Mouse (Mus musculus): ENCODE data around the gene Dab1. TPM values are rescaled to one million over a fixed set of nuclear protein-coding genes. Genes with fewer than 3 reads are reported as not detected.
A peak's percentile ranks its signal among the peaks of the same experiment; 100 is the strongest.

Dab1 gene
- polyA plus RNA-seq, 1 experiment from 2014 or later = 77.5 TPM

GRCm38 (mm10) chr4:103961134-103962049 lies 342.2 kb downstream of the Dab1 start:
- no peak overlapping the region for H3K4me2 ChIP-seq (ENCODE audit: low read length)
- H3K9ac ChIP-seq (ENCODE audit: low read depth, low read length) = no peak overlapping the region
- no peaks in the 10 kb centered on the region for H3K36me3 ChIP-seq (ENCODE audit: control insufficient read depth, insufficient read depth, low read length)
- no peak overlapping the region for H3K4me3 ChIP-seq (ENCODE audit: low read length)
- H3K27ac ChIP-seq (ENCODE audit: low read depth, low read length) = no peak overlapping the region
- H3K9me3 ChIP-seq (ENCODE audit: control insufficient read depth, low read length) = no peaks in the 10 kb centered on the region
- peaks cover 4% of the 10 kb centered on the region for H3K4me1 ChIP-seq (ENCODE audit: control insufficient read depth, insufficient read depth, low read depth, low read length)
- H3K27me3 ChIP-seq (replicated peaks; ENCODE audit: control insufficient read depth, insufficient read depth, low read length) = no peaks in the 10 kb centered on the region
- ATAC-seq = 0 out of 2 replicates have a peak, but pooled peaks have one; percentile 56
- 54% methylated on average over 7 of the region's 7 CpGs for WGBS

GRCm38 (mm10) chr4:103969906-103970305 lies 350.7 kb downstream of the Dab1 start:
- Histone ChIP-seq H3K4me2 (ENCODE audit: low read length) (no peak overlapping the region), H3K27ac (ENCODE audit: low read depth, low read length) (no peak overlapping the region), H3K9ac (ENCODE audit: low read depth, low read length) (no peak overlapping the region), H3K4me1 (ENCODE audit: control insufficient read depth, insufficient read depth, low read depth, low read length) (no peaks in the 10 kb centered on the region), H3K27me3 (replicated peaks; ENCODE audit: control insufficient read depth, insufficient read depth, low read length) (no peaks in the 10 kb centered on the region), H3K4me3 (ENCODE audit: low read length) (no peak overlapping the region), H3K9me3 (ENCODE audit: control insufficient read depth, low read length) (no peaks in the 10 kb centered on the region), H3K36me3 (ENCODE audit: control insufficient read depth, insufficient read depth, low read length) (no peaks in the 10 kb centered on the region)
- 51% methylated on average over 9 of the region's 9 CpGs for WGBS
- ATAC-seq = no peak

DNA sequence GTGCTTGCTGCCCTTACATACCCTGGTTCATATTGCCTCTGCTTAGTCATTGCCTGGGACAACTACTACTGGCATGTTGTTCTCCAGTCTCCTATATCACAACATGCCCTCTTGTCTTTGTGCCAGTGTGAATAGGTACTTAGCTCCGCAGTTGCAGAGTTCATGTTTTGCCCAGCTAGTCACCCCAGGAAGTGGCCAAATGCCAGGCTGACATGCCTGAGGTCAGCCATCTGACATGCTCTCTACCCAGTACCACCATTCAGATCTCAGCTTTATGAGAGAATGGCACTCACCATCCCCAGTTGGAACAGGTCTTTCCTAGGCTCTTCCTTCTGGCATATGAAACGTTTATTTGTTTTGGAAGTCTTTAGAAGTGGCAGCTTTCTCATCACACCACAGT lies 355.4 kb downstream of the Dab1 start:
- ATAC-seq = no peak

DNA sequence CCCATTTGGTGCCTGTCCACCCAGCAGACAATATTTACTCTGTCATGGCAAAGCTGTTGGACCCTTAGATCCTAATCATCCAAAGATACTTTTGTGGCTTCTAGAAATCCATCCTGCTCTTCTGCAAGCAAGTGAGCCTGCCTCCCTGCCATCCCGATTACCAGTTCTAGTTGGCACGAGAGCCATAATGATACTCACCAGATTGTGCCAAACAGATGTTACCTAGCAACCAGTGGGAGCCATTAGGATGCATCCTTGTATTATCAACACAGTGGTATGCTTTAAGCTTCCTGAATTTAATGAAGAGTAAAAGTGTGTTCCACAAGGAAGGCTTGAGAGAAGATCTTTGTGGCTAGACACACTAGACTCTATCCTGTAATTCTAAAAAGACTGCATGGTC lies 355.8 kb downstream of the Dab1 start:
- Histone ChIP-seq H3K27ac (ENCODE audit: low read depth, low read length) (no peak overlapping the region), H3K9ac (ENCODE audit: low read depth, low read length) (no peak overlapping the region), H3K27me3 (replicated peaks; ENCODE audit: control insufficient read depth, insufficient read depth, low read length) (no peaks in the 10 kb centered on the region), H3K4me1 (ENCODE audit: control insufficient read depth, insufficient read depth, low read depth, low read length) (no peaks in the 10 kb centered on the region), H3K36me3 (ENCODE audit: control insufficient read depth, insufficient read depth, low read length) (no peaks in the 10 kb centered on the region), H3K9me3 (ENCODE audit: control insufficient read depth, low read length) (no peaks in the 10 kb centered on the region), H3K4me2 (ENCODE audit: low read length) (no peak overlapping the region), H3K4me3 (ENCODE audit: low read length) (no peak overlapping the region)
- 48% methylated on average over 2 of the region's 2 CpGs for WGBS
- ATAC-seq = no peak

More for the DNA sequence above, 355.4 kb downstream of the Dab1 start:
- H3K4me2 ChIP-seq (ENCODE audit: low read length) = no peak overlapping the region
- WGBS = 68% methylated on average over 2 of the region's 2 CpGs
- no peaks in the 10 kb centered on the region for H3K36me3 ChIP-seq (ENCODE audit: control insufficient read depth, insufficient read depth, low read length)
- H3K9me3 ChIP-seq (ENCODE audit: control insufficient read depth, low read length) = no peaks in the 10 kb centered on the region
- H3K9ac ChIP-seq (ENCODE audit: low read depth, low read length) = no peak overlapping the region
- no peaks in the 10 kb centered on the region for H3K27me3 ChIP-seq (replicated peaks; ENCODE audit: control insufficient read depth, insufficient read depth, low read length)
- H3K27ac ChIP-seq (ENCODE audit: low read depth, low read length) = no peak overlapping the region
- no peak overlapping the region for H3K4me3 ChIP-seq (ENCODE audit: low read length)
- no peaks in the 10 kb centered on the region for H3K4me1 ChIP-seq (ENCODE audit: control insufficient read depth, insufficient read depth, low read depth, low read length)

DNA sequence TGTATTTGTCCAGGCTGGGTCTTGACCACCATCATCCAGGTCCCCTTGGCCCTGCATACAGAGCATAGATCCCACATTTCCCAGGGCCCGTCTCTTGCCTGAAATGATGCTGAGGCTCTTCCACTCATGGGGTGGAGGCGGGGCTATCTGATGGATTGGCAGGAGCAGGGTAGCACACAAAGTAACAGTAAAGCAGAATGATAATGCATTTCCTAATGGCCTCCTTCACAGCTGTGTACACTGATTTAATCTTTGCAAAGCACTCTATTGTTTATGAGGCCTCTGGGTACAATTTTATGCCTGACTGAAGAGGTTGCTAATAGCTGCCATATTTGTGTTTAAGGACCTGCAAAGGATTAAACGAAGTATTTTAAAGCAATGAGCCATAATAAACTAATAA lies 374.7 kb downstream of the Dab1 start:
- H3K9me3 ChIP-seq (ENCODE audit: control insufficient read depth, low read length) = no peaks in the 10 kb centered on the region
- H3K27me3 ChIP-seq (replicated peaks; ENCODE audit: control insufficient read depth, insufficient read depth, low read length) = no peaks in the 10 kb centered on the region
- no peak overlapping the region for H3K4me3 ChIP-seq (ENCODE audit: low read length)
- H3K4me1 ChIP-seq (ENCODE audit: control insufficient read depth, insufficient read depth, low read depth, low read length) = peaks cover 5% of the 10 kb centered on the region; the same call in 1 of the 2 replicates
- no peaks in the 10 kb centered on the region for H3K36me3 ChIP-seq (ENCODE audit: control insufficient read depth, insufficient read depth, low read length)
- H3K4me2 ChIP-seq (ENCODE audit: low read length) = no peak overlapping the region
- 52% methylated on average over 3 of the region's 3 CpGs for WGBS
- H3K9ac ChIP-seq (ENCODE audit: low read depth, low read length) = no peak overlapping the region
- H3K27ac ChIP-seq (ENCODE audit: low read depth, low read length) = no peak overlapping the region
- no peak for ATAC-seq

- no peak overlapping the region for H3K4me3 ChIP-seq (ENCODE audit: low read length)
- H3K27me3 ChIP-seq (replicated peaks; ENCODE audit: control insufficient read depth, insufficient read depth, low read length) = no peaks in the 10 kb centered on the region
- no peak for ATAC-seq
- H3K27ac ChIP-seq (ENCODE audit: low read depth, low read length) = no peak overlapping the region
- H3K4me2 ChIP-seq (ENCODE audit: low read length) = no peak overlapping the region
- H3K9me3 ChIP-seq (ENCODE audit: control insufficient read depth, low read length) = no peaks in the 10 kb centered on the region
- H3K9ac ChIP-seq (ENCODE audit: low read depth, low read length) = no peak overlapping the region
- WGBS = 59% methylated on average over 1 of the region's 1 CpGs
- H3K36me3 ChIP-seq (ENCODE audit: control insufficient read depth, insufficient read depth, low read length) = no peaks in the 10 kb centered on the region
- H3K4me1 ChIP-seq (ENCODE audit: control insufficient read depth, insufficient read depth, low read depth, low read length) = peaks cover 5% of the 10 kb centered on the region; the same call in 1 of the 2 replicates
These were observed 375.2 kb downstream of the Dab1 start for GRCm38 (mm10) chr4:103994406-103994805.

DNA sequence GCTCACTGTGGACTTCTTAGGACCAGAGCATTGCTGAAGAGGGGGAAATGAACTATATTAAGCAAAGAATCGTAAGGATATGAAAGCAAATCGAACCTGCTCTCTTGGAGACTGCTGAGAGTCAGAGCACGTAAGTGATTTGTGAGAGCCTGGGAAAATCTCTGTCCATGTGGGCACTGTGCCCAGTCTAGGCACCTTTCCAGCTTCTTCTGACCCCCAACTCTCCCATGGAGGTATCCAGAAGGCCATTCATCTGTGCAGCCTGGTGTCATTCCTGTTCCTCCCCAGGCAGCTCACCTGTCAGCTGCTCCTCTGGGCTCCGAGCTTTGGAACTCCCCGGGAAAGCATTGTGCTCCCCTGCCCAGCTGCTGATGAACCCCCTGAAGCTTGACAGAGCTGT lies 389.2 kb downstream of the Dab1 start:
- peak; percentile 45; the same call in 1 of the 2 replicates for ATAC-seq
- H3K4me2 ChIP-seq (ENCODE audit: low read length) = no peak overlapping the region
- peaks cover 3% of the 10 kb centered on the region for H3K4me1 ChIP-seq (ENCODE audit: control insufficient read depth, insufficient read depth, low read depth, low read length)
- no peaks in the 10 kb centered on the region for H3K36me3 ChIP-seq (ENCODE audit: control insufficient read depth, insufficient read depth, low read length)
- H3K9me3 ChIP-seq (ENCODE audit: control insufficient read depth, low read length) = no peaks in the 10 kb centered on the region
- H3K4me3 ChIP-seq (ENCODE audit: low read length) = no peak overlapping the region
- H3K9ac ChIP-seq (ENCODE audit: low read depth, low read length) = no peak overlapping the region
- 37% methylated on average over 5 of the region's 5 CpGs for WGBS
- no peak overlapping the region for H3K27ac ChIP-seq (ENCODE audit: low read depth, low read length)
- H3K27me3 ChIP-seq (replicated peaks; ENCODE audit: control insufficient read depth, insufficient read depth, low read length) = no peaks in the 10 kb centered on the region

DNA sequence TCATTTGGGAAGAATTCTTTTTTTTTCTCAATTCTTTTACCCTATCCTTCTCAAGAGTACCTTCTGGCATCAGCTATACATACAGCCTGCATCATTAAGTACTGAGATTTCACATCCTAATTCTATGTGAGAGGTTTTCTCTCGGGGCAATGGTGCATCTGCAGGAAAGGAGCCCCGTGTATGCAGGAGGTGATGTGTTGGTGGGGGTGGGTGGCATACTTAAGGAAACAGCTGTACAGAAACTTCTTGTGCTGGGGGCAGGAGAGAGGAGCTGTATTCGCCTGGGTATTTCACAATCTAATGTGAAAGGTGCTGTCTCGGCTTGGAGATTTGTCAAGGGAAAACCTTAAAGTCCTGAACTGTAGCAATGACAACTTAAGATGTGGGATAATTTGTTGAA lies 392.5 kb downstream of the Dab1 start:
- Histone ChIP-seq H3K9ac (ENCODE audit: low read depth, low read length) (no peak overlapping the region), H3K27me3 (replicated peaks; ENCODE audit: control insufficient read depth, insufficient read depth, low read length) (no peaks in the 10 kb centered on the region), H3K36me3 (ENCODE audit: control insufficient read depth, insufficient read depth, low read length) (no peaks in the 10 kb centered on the region), H3K9me3 (ENCODE audit: control insufficient read depth, low read length) (no peaks in the 10 kb centered on the region), H3K4me1 (ENCODE audit: control insufficient read depth, insufficient read depth, low read depth, low read length) (peaks cover 3% of the 10 kb centered on the region), H3K27ac (ENCODE audit: low read depth, low read length) (no peak overlapping the region), H3K4me3 (ENCODE audit: low read length) (no peak overlapping the region), H3K4me2 (ENCODE audit: low read length) (no peak overlapping the region)
- no peak for ATAC-seq
- WGBS = 57% methylated on average over 4 of the region's 4 CpGs

- 73% methylated on average over 4 of the region's 4 CpGs for WGBS
- no peak overlapping the region for H3K4me2 ChIP-seq (ENCODE audit: low read length)
- ATAC-seq = peak; percentile 45; the same call in 1 of the 2 replicates
- H3K9ac ChIP-seq (ENCODE audit: low read depth, low read length) = no peak overlapping the region
- H3K9me3 ChIP-seq (ENCODE audit: control insufficient read depth, low read length) = no peaks in the 10 kb centered on the region
- H3K36me3 ChIP-seq (ENCODE audit: control insufficient read depth, insufficient read depth, low read length) = no peaks in the 10 kb centered on the region
- 0 out of 2 replicates have a peak overlapping the region, but pooled peaks have one; percentile 51 for H3K27ac ChIP-seq (ENCODE audit: low read depth, low read length)
- H3K4me1 ChIP-seq (ENCODE audit: control insufficient read depth, insufficient read depth, low read depth, low read length) = peaks cover 3% of the 10 kb centered on the region
- H3K4me3 ChIP-seq (ENCODE audit: low read length) = no peak overlapping the region
- H3K27me3 ChIP-seq (replicated peaks; ENCODE audit: control insufficient read depth, insufficient read depth, low read length) = no peaks in the 10 kb centered on the region
These were observed 393.0 kb downstream of the Dab1 start for GRCm38 (mm10) chr4:104012150-104012549.
